Mouse (Mus musculus): ENCODE measurements around the gene Kcnmb2. TPM values are rescaled to one million over a fixed set of nuclear protein-coding genes. Genes with fewer than 3 reads are reported as not detected.

Gene Kcnmb2
- total RNA-seq, 2 experiments from 2014 or later, result not detected

DNA sequence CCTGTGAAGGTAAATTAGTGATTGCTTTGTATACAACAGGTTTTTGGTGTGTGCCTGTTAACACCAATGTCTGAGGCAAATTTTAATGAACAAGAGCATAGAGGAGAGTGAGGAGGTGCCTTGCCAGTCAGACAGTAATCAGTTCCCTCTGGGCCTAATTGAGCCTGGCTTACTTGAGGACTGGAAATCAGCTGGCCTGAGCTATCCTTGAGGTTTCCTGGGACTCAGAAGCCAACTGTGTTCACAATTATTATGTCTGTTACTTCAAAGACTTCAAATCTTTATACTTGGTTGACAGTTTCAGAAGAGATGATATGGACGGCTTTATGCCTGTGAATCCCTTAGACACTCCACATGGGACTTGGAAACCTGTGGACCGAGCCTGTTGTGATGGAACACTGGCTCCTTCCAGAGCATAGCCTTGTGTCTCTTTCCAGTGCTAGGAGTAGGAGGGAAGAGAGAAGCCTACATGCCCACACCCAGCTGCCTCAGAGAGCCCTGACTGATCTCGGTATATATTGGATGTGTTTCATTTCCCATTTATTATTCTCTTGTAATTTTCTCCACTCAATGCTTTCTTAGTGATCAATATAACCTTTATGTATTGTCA lies 230.2 kb downstream of the Kcnmb2 start:
- no peak for DNase-seq (ENCODE audit: low spot score)

DNA sequence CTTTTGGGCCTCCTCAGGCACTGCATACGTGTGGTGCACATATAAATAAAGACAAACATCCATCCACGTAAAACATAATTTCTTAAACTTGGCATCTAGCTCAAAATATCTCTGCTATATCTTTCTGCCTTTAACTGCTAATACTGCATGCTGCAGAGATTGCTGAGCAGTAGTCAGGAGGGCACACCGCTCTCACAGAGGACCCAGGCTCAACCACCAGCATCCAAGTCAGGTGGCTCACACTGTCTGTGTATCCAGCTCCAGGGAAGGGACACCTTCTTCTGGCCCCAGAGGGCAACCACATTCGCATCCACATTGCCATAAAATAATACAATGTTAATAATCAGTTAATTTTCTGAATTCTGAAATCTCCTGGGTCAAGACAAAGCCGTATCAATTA lies 241.9 kb downstream of the Kcnmb2 start:
- DNase-seq (ENCODE audit: low spot score), result no peak

DNA sequence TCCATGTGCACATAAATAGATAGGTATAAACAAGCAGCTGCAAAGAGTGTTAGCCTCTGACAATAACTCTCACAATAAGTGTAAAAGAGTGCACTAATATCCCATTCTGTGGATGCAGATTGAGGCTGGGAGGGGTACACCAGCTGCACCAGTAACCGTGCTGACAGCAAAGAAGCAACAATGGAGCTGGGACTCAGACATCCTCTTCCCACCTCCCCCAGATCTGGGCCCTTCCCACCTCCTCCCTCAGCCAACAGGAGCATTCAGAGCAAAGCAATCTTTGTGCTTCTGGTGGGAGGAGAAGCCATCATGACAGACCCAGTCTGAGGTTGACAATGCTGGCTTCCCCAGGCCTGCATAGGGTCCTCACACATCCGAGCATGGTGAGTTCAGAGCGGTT lies 242.3 kb downstream of the Kcnmb2 start:
- DNase-seq (ENCODE audit: low spot score), result no peak

DNA sequence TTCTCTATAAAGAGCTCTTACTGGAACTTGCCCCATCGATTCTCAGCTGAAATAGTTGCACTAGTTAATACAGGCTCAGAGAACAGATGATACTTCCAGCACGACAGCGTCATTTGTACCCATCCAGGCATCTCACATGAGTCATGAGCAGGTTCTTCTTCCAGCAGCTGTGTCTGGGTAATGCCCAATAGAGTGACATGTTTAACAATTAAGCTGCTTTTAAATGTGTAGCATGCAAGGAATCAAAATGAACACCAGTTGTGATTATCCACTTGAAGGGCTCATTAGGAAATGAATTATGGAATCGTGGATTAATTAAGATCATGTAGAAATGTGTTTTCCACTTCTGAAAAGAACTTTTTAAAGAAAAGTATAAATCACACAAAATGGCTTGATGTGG lies 245.4 kb downstream of the Kcnmb2 start:
- DNase-seq (ENCODE audit: low spot score), result no peak

DNA sequence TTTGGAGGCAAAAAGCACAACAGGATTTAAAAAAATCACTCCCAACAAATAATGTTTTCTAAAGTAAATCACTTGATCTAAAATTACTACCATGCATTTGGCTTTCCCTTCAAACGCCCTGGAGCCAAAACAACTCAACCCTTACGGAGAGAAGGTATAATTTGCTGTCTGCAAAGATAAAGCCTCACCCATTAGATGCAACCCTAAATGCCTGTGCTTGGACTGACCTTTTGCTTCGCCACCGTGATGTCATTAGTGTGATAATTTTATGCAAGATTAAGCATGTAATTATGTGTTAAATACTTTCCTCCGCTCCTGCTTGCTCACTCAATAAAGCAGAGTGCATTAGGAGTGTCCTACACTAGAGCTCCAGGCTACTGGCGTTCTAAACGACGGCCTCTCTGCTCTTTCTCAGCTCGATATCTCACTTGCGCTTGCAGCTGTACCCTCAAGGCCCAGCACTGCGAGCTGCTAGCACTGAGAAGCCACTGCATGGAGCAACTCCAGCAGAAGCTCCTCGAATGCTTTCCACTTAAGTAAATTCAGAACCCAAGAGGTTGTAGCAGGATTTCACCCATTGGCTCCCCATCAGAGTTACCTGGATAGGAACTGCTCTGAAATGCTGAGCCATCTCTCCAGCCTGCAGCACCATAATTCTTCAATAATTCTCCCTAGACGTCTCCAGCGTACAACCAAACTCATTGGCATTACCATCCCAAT lies 247.7 kb downstream of the Kcnmb2 start:
- no peak for DNase-seq (ENCODE audit: low spot score)

DNA sequence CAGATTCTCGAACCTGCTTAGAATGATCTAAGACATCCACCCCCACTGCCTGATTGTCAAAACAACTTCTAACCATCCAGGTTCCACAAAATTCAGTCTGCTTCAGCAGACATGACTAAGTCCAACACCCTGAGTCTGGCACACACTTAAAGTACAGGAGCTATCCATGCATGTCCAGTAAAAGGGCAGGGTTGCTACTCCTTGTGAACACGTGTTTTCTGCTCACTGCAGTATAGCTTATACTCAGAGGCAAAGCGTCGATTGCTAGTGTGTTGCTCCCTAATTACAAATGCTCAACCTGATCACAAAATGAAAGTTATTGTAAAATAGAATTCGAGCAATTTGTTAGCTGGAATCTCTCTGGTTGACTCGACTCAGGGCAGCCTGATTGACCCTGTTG lies 278.2 kb downstream of the Kcnmb2 start:
- DNase-seq (ENCODE audit: low spot score), result no peak

DNA sequence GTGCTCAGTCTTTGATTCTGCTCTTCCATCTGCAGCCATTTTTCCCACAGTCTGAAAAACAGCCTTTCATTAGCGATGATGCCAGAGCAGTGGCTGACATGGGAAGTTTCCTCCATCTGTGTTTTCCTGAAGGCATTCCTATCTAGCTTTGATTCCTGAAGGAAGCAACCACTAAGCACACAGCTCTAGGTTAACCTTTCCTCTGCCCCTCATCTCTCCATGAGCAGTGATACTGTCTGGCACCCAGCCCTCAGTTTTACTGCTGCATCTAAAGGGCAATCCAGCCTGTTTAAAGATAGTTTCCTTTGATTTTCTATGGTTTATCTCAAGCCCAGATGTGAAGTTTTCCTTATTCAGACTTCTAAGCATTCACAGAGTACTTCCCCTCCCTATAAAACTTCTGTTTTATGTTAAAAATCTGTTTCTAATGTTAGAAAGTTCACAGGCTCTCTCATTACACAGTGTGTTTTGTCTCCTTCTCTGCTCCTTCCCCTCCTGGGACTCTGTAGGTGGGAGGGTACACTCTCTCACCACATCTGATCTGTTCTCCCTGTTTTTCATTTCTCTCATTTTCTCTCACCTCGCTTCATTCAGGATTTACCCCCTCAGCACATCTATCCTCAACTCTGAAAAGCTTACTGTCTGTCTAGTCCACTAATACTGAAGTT lies 283.7 kb downstream of the Kcnmb2 start:
- no peak for DNase-seq (ENCODE audit: low spot score)

DNA sequence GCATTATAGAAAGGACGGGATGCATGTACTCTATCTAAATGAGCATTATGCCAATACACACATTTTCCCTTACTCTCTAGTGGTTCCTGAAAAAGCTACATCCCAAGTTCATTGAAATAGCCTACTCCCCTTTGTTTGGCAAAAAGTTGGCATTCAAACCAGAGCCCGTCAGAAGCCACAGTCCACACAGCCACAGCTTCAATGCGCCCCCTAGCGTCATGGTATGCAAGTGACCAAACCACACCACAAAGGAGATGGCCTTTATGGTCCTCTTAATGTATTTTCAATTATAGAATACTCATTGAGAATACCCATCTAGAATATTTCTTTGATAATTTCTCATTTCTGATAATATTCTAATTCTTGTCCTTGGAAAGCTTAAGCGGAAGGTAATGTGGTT lies 286.2 kb downstream of the Kcnmb2 start:
- DNase-seq (ENCODE audit: low spot score), result peak; percentile 10

DNA sequence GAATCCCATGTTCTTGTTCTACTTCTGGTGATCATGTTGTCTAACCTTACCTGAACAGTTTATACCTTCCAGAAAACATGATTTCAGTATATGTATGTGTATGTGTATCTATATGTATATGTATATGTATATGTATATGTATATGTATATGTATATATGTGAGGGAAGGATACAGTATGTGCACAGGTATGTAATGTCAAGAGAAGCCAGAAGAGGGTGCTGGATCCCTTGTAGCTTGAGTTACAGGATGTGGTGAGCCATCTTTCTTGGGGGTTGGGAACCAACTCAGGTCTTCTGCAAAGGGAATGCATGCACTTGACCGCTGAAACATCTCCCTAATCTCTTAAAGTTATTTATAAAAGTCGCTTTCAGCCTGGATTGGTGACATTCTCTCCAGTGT lies 286.6 kb downstream of the Kcnmb2 start:
- no peak for DNase-seq (ENCODE audit: low spot score)

DNA sequence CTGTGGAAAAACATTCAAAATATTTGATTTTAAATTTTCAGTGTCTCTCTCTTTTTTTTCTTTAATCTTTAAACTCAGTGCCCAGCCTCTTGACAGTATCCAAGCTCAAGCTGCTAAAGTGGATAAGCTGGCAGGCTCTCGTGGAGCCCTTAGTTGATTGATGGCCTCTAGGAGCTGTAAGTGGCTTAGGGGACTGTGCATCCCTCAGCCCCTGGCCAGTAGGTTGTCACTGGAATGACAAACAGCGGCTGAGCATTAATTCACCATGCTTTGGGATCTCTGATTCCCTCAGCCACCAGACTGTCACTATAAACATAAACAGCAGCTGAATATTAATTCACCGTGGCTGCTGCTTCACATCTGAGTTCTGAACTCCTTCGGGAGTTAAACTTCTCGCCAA lies 287.6 kb downstream of the Kcnmb2 start:
- DNase-seq (ENCODE audit: low spot score), result no peak

DNA sequence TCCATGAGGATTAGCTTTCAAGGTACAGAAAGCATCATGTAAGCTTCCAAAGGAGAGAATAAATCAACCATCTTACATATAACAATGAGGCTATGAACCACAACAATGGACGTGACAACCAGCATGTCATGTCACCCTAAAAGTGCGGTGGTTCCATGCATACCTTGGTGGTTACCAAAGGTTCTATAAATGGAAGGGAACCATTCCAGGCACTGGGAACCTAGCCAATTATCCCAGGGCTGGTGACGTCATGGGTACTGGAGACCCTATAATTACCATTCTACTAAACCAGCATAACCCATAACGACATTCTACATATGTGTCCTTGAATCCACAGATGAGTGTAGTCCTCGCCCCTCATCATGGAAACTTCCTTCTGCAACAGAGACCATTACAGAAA lies 291.7 kb downstream of the Kcnmb2 start:
- DNase-seq (ENCODE audit: low spot score), result no peak

DNA sequence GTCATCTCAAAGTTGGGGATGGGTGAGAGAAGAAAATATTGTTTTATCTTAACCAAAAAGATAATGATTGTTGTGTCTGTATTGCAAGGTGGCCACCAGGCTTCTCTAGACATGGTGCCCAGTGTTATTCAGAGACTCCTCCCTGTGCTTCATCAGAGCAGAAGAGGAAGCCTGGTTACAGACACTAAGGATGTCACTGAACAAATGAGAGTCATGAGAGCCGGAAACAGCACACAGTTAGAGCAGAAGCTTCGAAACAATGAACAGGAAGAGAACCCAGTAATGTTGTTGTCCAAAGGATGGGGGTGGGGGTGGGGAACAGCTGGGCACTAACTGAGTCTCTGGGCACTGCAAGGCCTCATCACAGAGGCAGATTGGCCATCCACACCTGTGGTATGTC lies 324.4 kb downstream of the Kcnmb2 start:
- no peak for DNase-seq (ENCODE audit: low spot score)

DNA sequence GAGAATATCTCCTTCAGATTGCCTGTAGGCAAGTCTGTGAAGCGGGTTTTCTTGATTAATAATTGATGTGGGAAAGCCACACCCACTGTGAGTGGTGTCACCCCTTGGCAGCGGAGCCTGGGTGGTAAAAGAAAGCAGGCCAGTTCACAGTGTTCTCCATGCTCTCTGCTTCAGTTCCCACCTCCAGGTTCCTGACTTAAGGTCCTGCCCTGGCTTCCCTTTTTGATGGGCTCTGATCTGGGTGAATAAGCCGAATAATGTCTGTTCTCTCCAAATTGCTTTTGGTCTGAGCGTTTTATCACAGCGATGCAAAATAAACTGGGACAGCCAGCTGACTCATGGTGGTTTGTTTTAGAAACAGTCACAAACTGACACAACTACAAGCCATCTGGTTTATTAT lies 334.5 kb downstream of the Kcnmb2 start:
- DNase-seq (ENCODE audit: low spot score), result no peak

Measured in gastrocnemius, adult 18-20 months (tissue).